Mouse (Mus musculus): Measurements from ENCODE around the gene Poldip2. TPM values are rescaled to one million over a fixed set of nuclear protein-coding genes. Genes with fewer than 3 reads are reported as not detected.

Gene Poldip2
- total and polyA plus RNA-seq, 3 experiments, result 102 to 144 (median 103) TPM

DNA sequence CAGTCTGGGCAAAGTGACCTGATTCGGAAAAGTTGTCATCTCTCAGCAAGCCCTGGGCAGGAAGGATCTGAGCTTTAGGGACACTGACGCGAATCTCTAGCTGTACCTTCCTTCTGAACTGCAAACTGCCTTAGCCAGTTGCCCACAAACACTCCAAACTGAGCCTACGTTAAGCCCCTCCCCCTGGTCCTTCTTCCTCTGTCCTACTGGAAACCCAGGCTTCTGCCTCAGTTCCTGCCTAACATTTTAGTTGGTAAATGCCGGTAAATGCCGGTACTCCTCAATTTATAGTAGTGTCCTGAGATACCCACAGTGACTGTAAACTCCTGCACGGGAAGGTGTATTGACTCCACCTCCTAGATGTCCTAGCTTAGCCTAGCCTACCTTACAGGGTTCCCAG is 28.4 kb upstream of the Poldip2 start:
- Histone ChIP-seq H3K4me3 (replicated peaks in 1 of 3; ENCODE audit: low read depth in 2 of 3, low read length in 2 of 3, poor library complexity in 1 of 3) (no peak overlapping the region), H3K27ac (ENCODE audit: insufficient read depth, low read depth) (no peak overlapping the region), H3K4me1 (ENCODE audit: control insufficient read depth in 1 of 2, insufficient read depth in 2 of 2) (no peaks in the 10 kb centered on the region), H3K79me2 (replicated peaks; ENCODE audit: control insufficient read depth, extremely low read depth, insufficient read depth, poor library complexity, severe bottlenecking) (no peaks in the 10 kb centered on the region), H3K9ac (ENCODE audit: insufficient read depth, low read depth) (no peak overlapping the region), H3K36me3 (replicated peaks in 1 of 2; ENCODE audit: control insufficient read depth in 1 of 2, insufficient read depth in 1 of 2, low read length in 1 of 2) (no peaks in the 10 kb centered on the region), H3K27me3 (replicated peaks) (no peaks in the 10 kb centered on the region), H3K9me3 (replicated peaks; ENCODE audit: low read length) (no peaks in the 10 kb centered on the region), H3K4me2 (ENCODE audit: insufficient read depth, low read depth, poor library complexity, severe bottlenecking) (no peak overlapping the region)
- dilution Hi-C loops (cut with MboI; ENCODE audit: extremely low pct_ligation_motif_present, extremely low pct_unique_long_range_greater_than_20kb, low sequenced_read_pairs), result no loop called here
- in situ Hi-C loops (cut with MboI; ENCODE audit: low pct_ligation_motif_present, low pct_unique_long_range_greater_than_20kb, low sequenced_read_pairs), result no loop called here
- DNase-seq (ENCODE audit: extremely low read depth), result no peak
- no peak for TF ChIP-seq CHD2 (IDR thresholded peaks at IDR 0.05; ENCODE audit: low read length)
- no peak for TF ChIP-seq NRF1 (IDR thresholded peaks at IDR 0.05; ENCODE audit: low read depth, low read length)
- TF ChIP-seq MYC (IDR thresholded peaks at IDR 0.05; ENCODE audit: low read depth, low read length), result no peak
- no peak for TF ChIP-seq POLR2A (IDR thresholded peaks at IDR 0.05; ENCODE audit: low read depth, low read length)
- no peak for TF ChIP-seq MAZ (IDR thresholded peaks at IDR 0.05; ENCODE audit: low read depth, low read length)
- TF ChIP-seq ZNF384 (IDR thresholded peaks at IDR 0.05; ENCODE audit: low read depth, low read length), result no peak
- no peak for TF ChIP-seq TCF12 (IDR thresholded peaks at IDR 0.05; ENCODE audit: low read depth, low read length)
- TF ChIP-seq MAFK (IDR thresholded peaks at IDR 0.05; ENCODE audit: insufficient replicate concordance, low read length), result no peak
- no peak for TF ChIP-seq SMC3 (IDR thresholded peaks at IDR 0.05; ENCODE audit: low read depth, low read length)
- TF ChIP-seq ETS1 (conservative IDR thresholded peaks at IDR 0.05; ENCODE audit: low read depth, low read length), result no peak
- TF ChIP-seq MXI1 (IDR thresholded peaks at IDR 0.05; ENCODE audit: low read depth, low read length), result no peak
- no peak for TF ChIP-seq JUND (conservative IDR thresholded peaks at IDR 0.05; ENCODE audit: low read depth, low read length)
- no peak for TF ChIP-seq IRF4 (IDR thresholded peaks at IDR 0.05; ENCODE audit: low read depth, low read length)
- TF ChIP-seq USF2 (conservative IDR thresholded peaks at IDR 0.05; ENCODE audit: low read depth, low read length), result no peak
- no peak for TF ChIP-seq JUN (IDR thresholded peaks at IDR 0.05; ENCODE audit: insufficient read depth, low read depth, low read length)
- TF ChIP-seq CTCF (conservative IDR thresholded peaks at IDR 0.05 in 1 of 2, IDR thresholded peaks at IDR 0.05 in 1 of 2; ENCODE audit: low read depth in 2 of 2, low read length in 2 of 2), result no peak
- TF ChIP-seq MAX (IDR thresholded peaks at IDR 0.05; ENCODE audit: low read length), result no peak
- no peak for TF ChIP-seq BHLHE40 (IDR thresholded peaks at IDR 0.05; ENCODE audit: low read depth, low read length)
- no peak for TF ChIP-seq GABPA (IDR thresholded peaks at IDR 0.05; ENCODE audit: insufficient replicate concordance, low read depth, low read length)
- no peak for TF ChIP-seq CHD1 (IDR thresholded peaks at IDR 0.05; ENCODE audit: low read depth, low read length)

DNA sequence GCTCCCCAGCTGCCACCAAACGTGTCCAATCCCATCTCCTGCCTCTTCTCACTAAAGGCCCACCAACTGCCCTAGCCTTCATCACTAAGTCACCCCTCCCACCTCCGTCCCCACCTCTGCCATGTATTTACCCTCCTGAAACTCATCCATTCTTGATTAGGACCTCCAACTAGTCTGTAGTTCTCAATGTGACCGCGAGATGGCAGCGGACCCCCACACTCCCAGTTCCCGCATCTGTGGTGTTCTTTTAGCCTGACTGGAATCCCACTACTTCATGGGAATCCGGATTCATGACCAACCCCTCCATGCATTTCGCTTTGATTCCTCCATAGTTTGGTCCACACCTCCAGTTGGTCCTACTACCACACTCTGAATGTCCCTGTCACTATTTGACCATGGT is 23.8 kb upstream of the Poldip2 start:
- Histone ChIP-seq H3K9ac (ENCODE audit: insufficient read depth, low read depth) (no peak overlapping the region), H3K79me2 (replicated peaks; ENCODE audit: control insufficient read depth, extremely low read depth, insufficient read depth, poor library complexity, severe bottlenecking) (no peaks in the 10 kb centered on the region), H3K27ac (ENCODE audit: insufficient read depth, low read depth) (no peak overlapping the region), H3K36me3 (replicated peaks in 1 of 2; ENCODE audit: control insufficient read depth in 1 of 2, insufficient read depth in 1 of 2, low read length in 1 of 2) (no peaks in the 10 kb centered on the region), H3K4me2 (ENCODE audit: insufficient read depth, low read depth, poor library complexity, severe bottlenecking) (no peak overlapping the region), H3K4me1 (ENCODE audit: control insufficient read depth in 1 of 2, insufficient read depth in 2 of 2) (peaks cover 0 to 4% of the 10 kb centered on the region in 2 experiments; a peak in 1 of 4 replicates), H3K9me3 (replicated peaks; ENCODE audit: low read length) (no peaks in the 10 kb centered on the region), H3K4me3 (replicated peaks in 1 of 3; ENCODE audit: low read depth in 2 of 3, low read length in 2 of 3, poor library complexity in 1 of 3) (no peak overlapping the region), H3K27me3 (replicated peaks) (no peaks in the 10 kb centered on the region)
- dilution Hi-C loops (cut with MboI; ENCODE audit: extremely low pct_ligation_motif_present, extremely low pct_unique_long_range_greater_than_20kb, low sequenced_read_pairs), result no loop called here
- peak; percentile 69 for DNase-seq (ENCODE audit: extremely low read depth)
- TF ChIP-seq TCF12 (IDR thresholded peaks at IDR 0.05; ENCODE audit: low read depth, low read length) (no peak), ZC3H11A (IDR thresholded peaks at IDR 0.05; ENCODE audit: low read depth, low read length) (peak; percentile 56; the same call in 1 of the 2 replicates), MAZ (IDR thresholded peaks at IDR 0.05; ENCODE audit: low read depth, low read length) (0 out of 2 replicates have a peak, but pooled peaks have one; percentile 26), IRF4 (IDR thresholded peaks at IDR 0.05; ENCODE audit: low read depth, low read length) (peak; percentile 73; the same call in 1 of the 2 replicates), CTCF (conservative IDR thresholded peaks at IDR 0.05 in 1 of 2, IDR thresholded peaks at IDR 0.05 in 1 of 2; ENCODE audit: low read depth in 2 of 2, low read length in 2 of 2) (peak; percentile 71 to 96), RAD21 (IDR thresholded peaks at IDR 0.05; ENCODE audit: low read depth, low read length) (peak; percentile 96), CHD1 (IDR thresholded peaks at IDR 0.05; ENCODE audit: low read depth, low read length) (no peak), MEF2A (IDR thresholded peaks at IDR 0.05; ENCODE audit: borderline replicate concordance, low read depth, low read length) (no peak), MYC (IDR thresholded peaks at IDR 0.05; ENCODE audit: low read depth, low read length) (0 out of 2 replicates have a peak, but pooled peaks have one; percentile 27), SMC3 (IDR thresholded peaks at IDR 0.05; ENCODE audit: low read depth, low read length) (peak; percentile 85), NELFE (IDR thresholded peaks at IDR 0.05; ENCODE audit: low read depth, low read length) (peak; percentile 57; the same call in 1 of the 2 replicates)
- in situ Hi-C loops (cut with MboI; ENCODE audit: low pct_ligation_motif_present, low pct_unique_long_range_greater_than_20kb, low sequenced_read_pairs), result no loop called here
